Mouse (Mus musculus) liver, postnatal 0 days (tissue): Measurements from ENCODE around the gene Cdk7.

ENCODE experiments used
- CTCF ChIP-seq: sonication (generic); IDR thresholded peaks from 2 replicates; pipeline ENCODE4 v1.5.1; 2016; ENCODE audit warnings: antibody characterized with exemption, low read depth
- EP300 ChIP-seq: IDR thresholded peaks from 2 replicates; pipeline ENCODE4 v1.6.1; 2016; ENCODE audit warnings: antibody characterized with exemption, low read depth, mild to moderate bottlenecking

GRCm38 (mm10) chr13:100776056-100776419, 45.3 kb upstream of the Cdk7 start:
- TF ChIP-seq CTCF (no peak), EP300 (no peak)
